Mouse (Mus musculus): Measurements from ENCODE around the gene Ap1s1. TPM values are rescaled to one million over a fixed set of nuclear protein-coding genes. Genes with fewer than 3 reads are reported as not detected.
A peak's percentile ranks its signal among the peaks of the same experiment; 100 is the strongest.

Gene Ap1s1
- 100 to 1,000 TPM; 349 to 354 TPM for total RNA-seq (2021)
- long read RNA-seq, experiment 1, transcript Ap1s1-201 (5 exons, 1,353 nt) = major isoform, 265 of 300 reads
- long read RNA-seq, experiment 1, transcript Ap1s1-203 (4 exons, 483 nt) = minor isoform, 18 of 300 reads
- long read RNA-seq, experiment 1, partial matches to known transcripts = 6 of 300 reads
- long read RNA-seq, experiment 1, other reads (novel, unspliced or antisense) = 11 of 300 reads
- long read RNA-seq, experiment 2, transcript Ap1s1-201 (5 exons, 1,353 nt) = major isoform, 205 of 237 reads
- long read RNA-seq, experiment 2, transcript Ap1s1-203 (4 exons, 483 nt) = minor isoform, 11 of 237 reads
- long read RNA-seq, experiment 2, partial matches to known transcripts = 3 of 237 reads
- long read RNA-seq, experiment 2, other reads (novel, unspliced or antisense) = 16 of 237 reads

- intact Hi-C loops (cut with DNase I) = no loop called here
- peak; percentile 98 to 99 for DNase-seq (ENCODE audit: extremely low spot score in 1 of 2, low spot score in 2 of 2)
- Histone ChIP-seq H3K4me3 (peak within 1 kb of the TSS; percentile 69), H3K27ac (peak within 1 kb of the TSS; percentile 85)
- TF ChIP-seq CTCF (IDR thresholded peaks at IDR 0.05) = no peak
Observed at GRCm38 (mm10) chr5:137045402-137046323, at the start of gene Ap1s1. Ap1s1 (minus strand) TSS chr5:137046135.

- Histone ChIP-seq H3K27ac (no peak overlapping the region), H3K4me3 (no peak overlapping the region)
- no peak for TF ChIP-seq CTCF (IDR thresholded peaks at IDR 0.05)
- no peak for DNase-seq (ENCODE audit: extremely low spot score in 1 of 2, low spot score in 2 of 2)
- intact Hi-C loops (cut with DNase I) = no loop called here
Observed at GRCm38 (mm10) chr5:137095135-137095534, 49.2 kb upstream of the Ap1s1 start.

GRCm38 (mm10) chr5:137093720-137094119 lies 47.8 kb upstream of the Ap1s1 start:
- intact Hi-C loops (cut with DNase I) = no loop called here
- TF ChIP-seq CTCF (IDR thresholded peaks at IDR 0.05) = no peak
- DNase-seq (ENCODE audit: extremely low spot score in 1 of 2, low spot score in 2 of 2) = no peak
- Histone ChIP-seq H3K27ac (no peak overlapping the region), H3K4me3 (no peak overlapping the region)

GRCm38 (mm10) chr5:137091560-137091959 lies 45.6 kb upstream of the Ap1s1 start:
- no peak overlapping the region for H3K27ac ChIP-seq
- DNase-seq (ENCODE audit: extremely low spot score in 1 of 2, low spot score in 2 of 2) = no peak
- intact Hi-C loops (cut with DNase I) = no loop called here
- TF ChIP-seq CTCF (IDR thresholded peaks at IDR 0.05) = no peak
- no peak overlapping the region for H3K4me3 ChIP-seq

GRCm38 (mm10) chr5:137090870-137091269 lies 44.9 kb upstream of the Ap1s1 start:
- Histone ChIP-seq H3K4me3 (no peak overlapping the region), H3K27ac (no peak overlapping the region)
- TF ChIP-seq CTCF (IDR thresholded peaks at IDR 0.05) = no peak
- DNase-seq (ENCODE audit: extremely low spot score in 1 of 2, low spot score in 2 of 2) = no peak
- intact Hi-C loops (cut with DNase I) = no loop called here

- TF ChIP-seq CTCF (IDR thresholded peaks at IDR 0.05) = no peak
- H3K27ac ChIP-seq = no peak overlapping the region
- no peak overlapping the region for H3K4me3 ChIP-seq
- intact Hi-C loops (cut with DNase I) = no loop called here
- DNase-seq (ENCODE audit: extremely low spot score in 1 of 2, low spot score in 2 of 2) = no peak
Observed at GRCm38 (mm10) chr5:137087410-137087809, 41.5 kb upstream of the Ap1s1 start.

GRCm38 (mm10) chr5:137085731-137086130 lies 39.8 kb upstream of the Ap1s1 start:
- DNase-seq (ENCODE audit: extremely low spot score in 1 of 2, low spot score in 2 of 2) = no peak
- intact Hi-C loops (cut with DNase I) = no loop called here
- Histone ChIP-seq H3K4me3 (no peak overlapping the region), H3K27ac (no peak overlapping the region)
- TF ChIP-seq CTCF (IDR thresholded peaks at IDR 0.05) = no peak

- intact Hi-C loops (cut with DNase I) = no loop called here
- Histone ChIP-seq H3K4me3 (no peak overlapping the region), H3K27ac (no peak overlapping the region)
Observed at GRCm38 (mm10) chr5:137085021-137085420, 39.1 kb upstream of the Ap1s1 start.

GRCm38 (mm10) chr5:137083051-137083450 lies 37.1 kb upstream of the Ap1s1 start:
- TF ChIP-seq CTCF (IDR thresholded peaks at IDR 0.05) = no peak
- H3K4me3 ChIP-seq = no peak overlapping the region
- DNase-seq (ENCODE audit: extremely low spot score in 1 of 2, low spot score in 2 of 2) = no peak
- intact Hi-C loops (cut with DNase I) = no loop called here
- no peak overlapping the region for H3K27ac ChIP-seq

More at GRCm38 (mm10) chr5:137085021-137085420, 39.1 kb upstream of the Ap1s1 start:
- DNase-seq (ENCODE audit: extremely low spot score in 1 of 2, low spot score in 2 of 2) = no peak
- TF ChIP-seq CTCF (IDR thresholded peaks at IDR 0.05) = no peak

GRCm38 (mm10) chr5:137079849-137080248 lies 33.9 kb upstream of the Ap1s1 start:
- Histone ChIP-seq H3K27ac (no peak overlapping the region), H3K4me3 (no peak overlapping the region)
- DNase-seq (ENCODE audit: extremely low spot score in 1 of 2, low spot score in 2 of 2) = no peak
- intact Hi-C loops (cut with DNase I) = no loop called here
- no peak for TF ChIP-seq CTCF (IDR thresholded peaks at IDR 0.05)

- no peak for TF ChIP-seq CTCF (IDR thresholded peaks at IDR 0.05)
- Histone ChIP-seq H3K27ac (no peak overlapping the region), H3K4me3 (no peak overlapping the region)
- no peak for DNase-seq (ENCODE audit: extremely low spot score in 1 of 2, low spot score in 2 of 2)
- intact Hi-C loops (cut with DNase I) = no loop called here
Observed at GRCm38 (mm10) chr5:137078616-137079015, 32.7 kb upstream of the Ap1s1 start.

GRCm38 (mm10) chr5:137078041-137078440 lies 32.1 kb upstream of the Ap1s1 start:
- TF ChIP-seq CTCF (IDR thresholded peaks at IDR 0.05) = no peak
- H3K4me3 ChIP-seq = no peak overlapping the region
- intact Hi-C loops (cut with DNase I) = no loop called here
- DNase-seq (ENCODE audit: extremely low spot score in 1 of 2, low spot score in 2 of 2) = no peak
- no peak overlapping the region for H3K27ac ChIP-seq
